Mouse (Mus musculus): Measurements from ENCODE around the gene Nfkb2. TPM values are rescaled to one million over a fixed set of nuclear protein-coding genes. Genes with fewer than 3 reads are reported as not detected.

Nfkb2 gene
- polyA plus RNA-seq, 1 experiment, result 67.2 TPM

- H3K4me2 ChIP-seq (ENCODE audit: low read depth), result no peak overlapping the region
- peaks cover 20% of the 10 kb centered on the region for H3K36me3 ChIP-seq (ENCODE audit: control insufficient read depth, insufficient read depth)
- no peak overlapping the region for H3ac ChIP-seq (ENCODE audit: control insufficient read depth, insufficient read length)
- no peak overlapping the region for H3K4me3 ChIP-seq
- H3K27me3 ChIP-seq (ENCODE audit: control insufficient read depth, insufficient read depth, insufficient read length), result no peaks in the 10 kb centered on the region
- no peak for TF ChIP-seq E2F4 (IDR thresholded peaks at IDR 0.05; ENCODE audit: insufficient read depth)
- TF ChIP-seq REST (IDR thresholded peaks at IDR 0.05; ENCODE audit: insufficient read depth, insufficient read length), result no peak
- no peak for TF ChIP-seq USF1 (IDR thresholded peaks at IDR 0.05; ENCODE audit: low read depth)
- no peak for TF ChIP-seq POLR2A (IDR thresholded peaks at IDR 0.05; ENCODE audit: insufficient read length, low read depth)
- no peak for TF ChIP-seq CEBPB (IDR thresholded peaks at IDR 0.05; ENCODE audit: insufficient read depth, poor library complexity, severe bottlenecking)
- no peak for TF ChIP-seq SRF (IDR thresholded peaks at IDR 0.05; ENCODE audit: control insufficient read depth, insufficient read length, low read depth)
- TF ChIP-seq TCF12 (IDR thresholded peaks at IDR 0.05; ENCODE audit: insufficient read depth, poor library complexity, severe bottlenecking), result no peak
- no peak for TF ChIP-seq TCF3 (IDR thresholded peaks at IDR 0.05; ENCODE audit: insufficient read length, low read depth)
- no peak for TF ChIP-seq MYOD1 (IDR thresholded peaks at IDR 0.05; ENCODE audit: control insufficient read depth in 1 of 3, insufficient read length in 2 of 3, low read depth in 2 of 3)
- no peak for TF ChIP-seq MYOG (IDR thresholded peaks at IDR 0.05; ENCODE audit: control insufficient read depth in 1 of 3, insufficient read depth in 1 of 3, insufficient read length in 2 of 3, low read depth in 2 of 3)
- TF ChIP-seq POLR2AphosphoS2 (IDR thresholded peaks at IDR 0.05; ENCODE audit: insufficient read length, low read depth), result no peak
- TF ChIP-seq MAX (IDR thresholded peaks at IDR 0.05; ENCODE audit: low read depth), result no peak
- no peaks in the 10 kb centered on the region for H3K79me2 ChIP-seq (ENCODE audit: control insufficient read depth, insufficient read depth)
Measured at GRCm38 (mm10) chr19:46287566-46287965, 16.6 kb upstream of the Nfkb2 start.

DNA sequence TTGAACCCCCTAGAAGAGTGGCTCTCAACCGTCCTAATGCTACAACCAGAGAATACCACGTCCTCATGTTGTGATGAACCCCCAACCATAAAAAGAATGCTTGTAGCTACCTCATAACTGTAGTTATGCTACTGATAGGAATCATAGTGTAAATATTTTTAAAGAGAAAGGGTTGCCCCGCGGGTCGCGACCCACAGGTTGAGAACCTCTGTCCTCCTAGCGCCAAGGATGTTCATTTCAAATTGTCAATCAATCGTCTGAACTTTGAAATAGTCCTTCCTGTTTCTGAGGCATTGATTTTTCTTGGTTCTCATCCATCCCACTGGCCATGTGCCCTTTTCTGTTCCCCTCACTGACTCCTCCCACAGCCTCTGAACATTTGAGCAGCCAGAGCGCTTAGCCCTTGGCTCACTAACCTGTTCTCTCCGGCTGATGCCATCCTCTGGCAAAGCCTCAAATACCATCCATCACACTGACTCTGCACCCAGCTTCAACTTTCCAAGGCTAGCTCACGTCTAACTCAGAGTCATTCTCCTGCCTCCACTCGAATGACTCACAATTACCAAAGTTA, 13.5 kb upstream of the Nfkb2 start:
- Histone ChIP-seq H3K4me2 (ENCODE audit: low read depth) (no peak overlapping the region), H3ac (ENCODE audit: control insufficient read depth, insufficient read length) (no peak overlapping the region), H3K79me2 (ENCODE audit: control insufficient read depth, insufficient read depth) (no peaks in the 10 kb centered on the region), H3K4me3 (no peak overlapping the region), H3K27me3 (ENCODE audit: control insufficient read depth, insufficient read depth, insufficient read length) (no peaks in the 10 kb centered on the region), H3K36me3 (ENCODE audit: control insufficient read depth, insufficient read depth) (no peaks in the 10 kb centered on the region)
- TF ChIP-seq REST (IDR thresholded peaks at IDR 0.05; ENCODE audit: insufficient read depth, insufficient read length), result no peak
- no peak for TF ChIP-seq MAX (IDR thresholded peaks at IDR 0.05; ENCODE audit: low read depth)
- no peak for TF ChIP-seq E2F4 (IDR thresholded peaks at IDR 0.05; ENCODE audit: insufficient read depth)
- TF ChIP-seq MYOG (IDR thresholded peaks at IDR 0.05; ENCODE audit: control insufficient read depth in 1 of 3, insufficient read depth in 1 of 3, insufficient read length in 2 of 3, low read depth in 2 of 3), result no peak
- no peak for TF ChIP-seq USF1 (IDR thresholded peaks at IDR 0.05; ENCODE audit: low read depth)
- no peak for TF ChIP-seq POLR2AphosphoS2 (IDR thresholded peaks at IDR 0.05; ENCODE audit: insufficient read length, low read depth)
- no peak for TF ChIP-seq TCF3 (IDR thresholded peaks at IDR 0.05; ENCODE audit: insufficient read length, low read depth)
- no peak for TF ChIP-seq MYOD1 (IDR thresholded peaks at IDR 0.05; ENCODE audit: control insufficient read depth in 1 of 3, insufficient read length in 2 of 3, low read depth in 2 of 3)
- TF ChIP-seq CEBPB (IDR thresholded peaks at IDR 0.05; ENCODE audit: insufficient read depth, poor library complexity, severe bottlenecking), result no peak
- no peak for TF ChIP-seq TCF12 (IDR thresholded peaks at IDR 0.05; ENCODE audit: insufficient read depth, poor library complexity, severe bottlenecking)
- no peak for TF ChIP-seq POLR2A (IDR thresholded peaks at IDR 0.05; ENCODE audit: insufficient read length, low read depth)
- TF ChIP-seq SRF (IDR thresholded peaks at IDR 0.05; ENCODE audit: control insufficient read depth, insufficient read length, low read depth), result no peak

- no peak overlapping the region for H3K4me2 ChIP-seq (ENCODE audit: low read depth)
- H3ac ChIP-seq (ENCODE audit: control insufficient read depth, insufficient read length), result no peak overlapping the region
- H3K4me3 ChIP-seq, result no peak overlapping the region
- no peaks in the 10 kb centered on the region for H3K36me3 ChIP-seq (ENCODE audit: control insufficient read depth, insufficient read depth)
- H3K79me2 ChIP-seq (ENCODE audit: control insufficient read depth, insufficient read depth), result no peaks in the 10 kb centered on the region
- TF ChIP-seq USF1 (IDR thresholded peaks at IDR 0.05; ENCODE audit: low read depth), result no peak
- no peaks in the 10 kb centered on the region for H3K27me3 ChIP-seq (ENCODE audit: control insufficient read depth, insufficient read depth, insufficient read length)
Measured at GRCm38 (mm10) chr19:46296938-46297337, 7.2 kb upstream of the Nfkb2 start.

GRCm38 (mm10) chr19:46300294-46301045, 3.6 kb upstream of the Nfkb2 start:
- peak; percentile 47 for TF ChIP-seq USF1 (IDR thresholded peaks at IDR 0.05; ENCODE audit: low read depth)
- no peak for TF ChIP-seq MYOG (IDR thresholded peaks at IDR 0.05; ENCODE audit: control insufficient read depth in 1 of 3, insufficient read depth in 1 of 3, insufficient read length in 2 of 3, low read depth in 2 of 3)
- no peak for TF ChIP-seq TCF12 (IDR thresholded peaks at IDR 0.05; ENCODE audit: insufficient read depth, poor library complexity, severe bottlenecking)
- TF ChIP-seq E2F4 (IDR thresholded peaks at IDR 0.05; ENCODE audit: insufficient read depth), result no peak
- no peak for TF ChIP-seq MAX (IDR thresholded peaks at IDR 0.05; ENCODE audit: low read depth)
- no peak for TF ChIP-seq POLR2A (IDR thresholded peaks at IDR 0.05; ENCODE audit: insufficient read length, low read depth)
- TF ChIP-seq REST (IDR thresholded peaks at IDR 0.05; ENCODE audit: insufficient read depth, insufficient read length), result no peak
- no peak for TF ChIP-seq TCF3 (IDR thresholded peaks at IDR 0.05; ENCODE audit: insufficient read length, low read depth)
- H3K36me3 ChIP-seq (ENCODE audit: control insufficient read depth, insufficient read depth), result no peaks in the 10 kb centered on the region

DNA sequence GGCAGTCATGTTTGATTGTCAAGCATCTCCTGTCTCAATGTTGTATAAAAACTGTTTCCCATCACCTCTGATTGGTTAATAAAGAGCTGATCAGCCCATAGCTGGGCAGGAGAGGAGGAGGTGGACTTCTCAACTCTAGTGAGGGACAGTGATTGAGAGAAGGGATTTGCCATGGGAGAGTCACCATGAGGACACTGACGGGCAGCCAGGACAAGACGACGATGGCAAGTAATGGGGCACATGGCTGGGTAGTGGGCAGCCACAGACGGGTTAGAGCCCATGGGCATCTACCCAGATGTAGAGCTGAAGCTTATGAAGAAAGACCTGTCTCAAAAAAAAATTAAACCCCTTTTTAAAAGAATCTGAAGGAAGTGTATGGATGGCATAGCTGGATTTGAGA, 1.6 kb upstream of the Nfkb2 start:
- H3K4me3 ChIP-seq, result no peak overlapping the region
- no peak overlapping the region for H3ac ChIP-seq (ENCODE audit: control insufficient read depth, insufficient read length)
- no peak for TF ChIP-seq MYOG (IDR thresholded peaks at IDR 0.05; ENCODE audit: control insufficient read depth in 1 of 3, insufficient read depth in 1 of 3, insufficient read length in 2 of 3, low read depth in 2 of 3)
- no peak for TF ChIP-seq TCF3 (IDR thresholded peaks at IDR 0.05; ENCODE audit: insufficient read length, low read depth)
- no peak for TF ChIP-seq E2F4 (IDR thresholded peaks at IDR 0.05; ENCODE audit: insufficient read depth)
- TF ChIP-seq POLR2A (IDR thresholded peaks at IDR 0.05; ENCODE audit: insufficient read length, low read depth), result no peak
- TF ChIP-seq CEBPB (IDR thresholded peaks at IDR 0.05; ENCODE audit: insufficient read depth, poor library complexity, severe bottlenecking), result no peak
- no peak for TF ChIP-seq TCF12 (IDR thresholded peaks at IDR 0.05; ENCODE audit: insufficient read depth, poor library complexity, severe bottlenecking)
- TF ChIP-seq SRF (IDR thresholded peaks at IDR 0.05; ENCODE audit: control insufficient read depth, insufficient read length, low read depth), result no peak
- no peak for TF ChIP-seq MYOD1 (IDR thresholded peaks at IDR 0.05; ENCODE audit: control insufficient read depth in 1 of 3, insufficient read length in 2 of 3, low read depth in 2 of 3)
- no peak for TF ChIP-seq REST (IDR thresholded peaks at IDR 0.05; ENCODE audit: insufficient read depth, insufficient read length)
- H3K36me3 ChIP-seq (ENCODE audit: control insufficient read depth, insufficient read depth), result peaks cover 6% of the 10 kb centered on the region
- H3K79me2 ChIP-seq (ENCODE audit: control insufficient read depth, insufficient read depth), result peaks cover 8% of the 10 kb centered on the region
- H3K4me2 ChIP-seq (ENCODE audit: low read depth), result no peak overlapping the region
- no peaks in the 10 kb centered on the region for H3K27me3 ChIP-seq (ENCODE audit: control insufficient read depth, insufficient read depth, insufficient read length)

More at GRCm38 (mm10) chr19:46300294-46301045, 3.6 kb upstream of the Nfkb2 start:
- Histone ChIP-seq H3K27me3 (ENCODE audit: control insufficient read depth, insufficient read depth, insufficient read length) (no peaks in the 10 kb centered on the region), H3ac (ENCODE audit: control insufficient read depth, insufficient read length) (no peak overlapping the region), H3K4me3 (no peak overlapping the region), H3K79me2 (ENCODE audit: control insufficient read depth, insufficient read depth) (no peaks in the 10 kb centered on the region), H3K4me2 (ENCODE audit: low read depth) (no peak overlapping the region)
